ENCODE assay signal across 25 mouse cellular contexts in the genomic region with DNA sequence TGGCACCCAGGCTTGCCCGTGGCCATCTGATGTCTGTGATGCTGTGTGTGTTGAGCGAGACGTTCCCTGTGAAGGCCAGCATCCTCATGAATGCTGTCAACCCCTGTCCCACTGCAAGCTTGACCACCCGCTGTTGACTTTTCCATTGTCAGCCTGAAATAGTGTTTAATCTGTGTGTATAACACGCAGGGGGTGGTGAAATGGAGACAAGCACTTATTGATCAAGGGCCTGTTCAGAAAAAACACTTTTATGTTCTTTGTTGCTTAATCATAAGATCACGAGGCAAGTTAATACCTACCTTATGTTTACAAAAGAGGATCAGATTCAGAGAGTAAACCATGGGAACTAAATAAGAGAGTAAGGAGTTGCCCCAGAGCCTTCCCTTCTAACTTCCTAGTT.
"Had no signal": no experiment of that assay in that cellular context is flagged by ENCODE, and none has a peak within 500 bp of the region (broad histone marks: within the 10 kb centered on the region; RNA-seq: fewer than 3 reads in every experiment).

No protein-coding gene starts in this region.

- H3K9ac ChIP-seq: forebrain, postnatal 0 days; heart, embryonic 13.5 days; heart, embryonic 15.5 days; hindbrain, embryonic 13.5 days; hindbrain, embryonic 15.5 days; kidney, embryonic 15.5 days; limb, embryonic 13.5 days; limb, embryonic 15.5 days had no signal

- H3K36me3 ChIP-seq: hindbrain, embryonic 15.5 days had no signal

- H3K9me3 ChIP-seq: heart, embryonic 13.5 days; heart, embryonic 15.5 days; hindbrain, embryonic 13.5 days; hindbrain, embryonic 15.5 days; kidney, embryonic 15.5 days; limb, embryonic 13.5 days; limb, embryonic 15.5 days had no signal

- H3K4me1 ChIP-seq: heart, embryonic 15.5 days; hindbrain, embryonic 13.5 days; hindbrain, embryonic 15.5 days; kidney, embryonic 15.5 days; limb, embryonic 13.5 days; limb, embryonic 15.5 days had no signal

- DNase-seq: forebrain, postnatal 0 days; gastrocnemius, postnatal 14 days; gastrocnemius, postnatal 36 days; heart, adult 11 months; heart, adult 2 months; heart, postnatal 14 days; heart, postnatal 36 days; kidney, adult 11 months; kidney, adult 2 months; kidney, adult 9 months; kidney, postnatal 14 days; kidney, postnatal 36 days; layer of hippocampus, adult 9-11 months; layer of hippocampus, postnatal 36 days; left cerebral cortex, postnatal 4 days had no signal

- ATAC-seq: forebrain, postnatal 0 days; hindbrain, postnatal 0 days had no signal

- H3K27ac ChIP-seq: heart, adult 2 months; heart, embryonic 13.5 days; heart, embryonic 15.5 days; hindbrain, embryonic 13.5 days; hindbrain, embryonic 15.5 days; hindbrain, postnatal 0 days; kidney, embryonic 15.5 days; kidney, postnatal 0 days; limb, embryonic 13.5 days; limb, embryonic 15.5 days had no signal

- H3K4me2 ChIP-seq: heart, embryonic 11.5 days; heart, embryonic 13.5 days; heart, embryonic 15.5 days; hindbrain, embryonic 13.5 days; hindbrain, embryonic 15.5 days; kidney, embryonic 15.5 days; limb, embryonic 13.5 days; limb, embryonic 15.5 days had no signal

- H3K4me3 ChIP-seq: heart, adult 2 months; heart, embryonic 13.5 days; heart, embryonic 15.5 days; hindbrain, embryonic 13.5 days; hindbrain, embryonic 15.5 days; kidney, embryonic 15.5 days; limb, embryonic 13.5 days; limb, embryonic 15.5 days had no signal

- H3K27me3 ChIP-seq: heart, embryonic 13.5 days; heart, embryonic 15.5 days; hindbrain, embryonic 13.5 days; hindbrain, embryonic 15.5 days; kidney, embryonic 15.5 days; limb, embryonic 13.5 days; limb, embryonic 15.5 days had no signal
